Mouse (Mus musculus) liver, embryonic 13.5 days (tissue): ENCODE results near the gene Cfap46. TPM values are rescaled to one million over a fixed set of nuclear protein-coding genes. Genes with fewer than 3 reads are reported as not detected.
"Not testable (repeated sequence)": the region's sequence is repeated elsewhere in the genome, so short reads cannot be mapped to it uniquely, and the experiment has no call there.

Source experiments
- ATAC-seq: fragments of 200-750 bp; cut with Nextera tagmentation; 2 replicates; pipeline ENCODE4 v1.8.0; 2017; ENCODE audit warnings: low read depth, mild to moderate bottlenecking, moderate number of reproducible peaks, moderate library complexity
- DNase-seq: peaks from one replicate; pipeline ENCODE4 v3.0.0; 2022
- H3K27ac ChIP-seq: fragments of 300-500 bp; sonication (generic); 2 replicates; pipeline ENCODE4 v1.5.1; 2015; ENCODE audit warnings: moderate library complexity, mild to moderate bottlenecking, inconsistent platforms
- H3K27me3 ChIP-seq: fragments of 300-500 bp; sonication (generic); 2 replicates; pipeline ENCODE4 v1.6.1; 2015; ENCODE audit warnings: mild to moderate bottlenecking, inconsistent platforms
- H3K36me3 ChIP-seq: fragments of 300-500 bp; sonication (generic); 2 replicates; pipeline ENCODE4 v1.6.1; 2015; ENCODE audit warnings: mild to moderate bottlenecking, inconsistent platforms
- H3K4me1 ChIP-seq: fragments of 300-500 bp; sonication (generic); replicated peaks from 2 replicates; pipeline ENCODE4 v1.6.1; 2015; ENCODE audit warnings: inconsistent platforms
- H3K4me2 ChIP-seq: fragments of 300-500 bp; sonication (generic); 2 replicates; pipeline ENCODE4 v1.6.1; 2015; ENCODE audit warnings: inconsistent platforms, mild to moderate bottlenecking, moderate library complexity
- H3K4me3 ChIP-seq: fragments of 300-500 bp; sonication (generic); replicated peaks from 2 replicates; pipeline ENCODE4 v1.5.1; 2015; ENCODE audit warnings: mild to moderate bottlenecking, inconsistent platforms
- H3K9ac ChIP-seq: fragments of 300-500 bp; sonication (generic); 2 replicates; pipeline ENCODE4 v1.6.1; 2015; ENCODE audit warnings: mild to moderate bottlenecking, inconsistent platforms
- H3K9me3 ChIP-seq: fragments of 300-500 bp; sonication (generic); replicated peaks from 2 replicates; pipeline ENCODE4 v1.6.1; 2016; ENCODE audit warnings: inconsistent platforms
- WGBS: fragments of 180-500 bp; shearing (Covaris S2); methylation state at CpG from one replicate; pipeline ENCODE4 v1.1.7; 2015; ENCODE audit not compliant: insufficient replicate concordance; 5-methylcytosine and 5-hydroxymethylcytosine counted together
- polyA plus RNA-seq: library from polyadenylated mRNA; unstranded; fragments of >200 nt; fragmentation: Nextera tagmentation; extraction: Ambion mirVana; gene quantifications from 2 replicates; pipeline ENCODE4 v1.2.1, GENCODE M21; 2015

The Cfap46 gene
- polyA plus RNA-seq, 1 experiment from 2014 or later, result not detected

- not testable (repeated sequence) for DNase-seq, H3K9me3 ChIP-seq, H3K4me1 ChIP-seq, ATAC-seq, H3K9ac ChIP-seq, H3K27me3 ChIP-seq, H3K36me3 ChIP-seq, H3K4me2 ChIP-seq, H3K4me3 ChIP-seq, H3K27ac ChIP-seq
- WGBS, result 85% methylated on average over 27 of the region's 28 CpGs
Measured at GRCm38 (mm10) chr7:139659901-139660300, 23.7 kb downstream of the Cfap46 start.

GRCm38 (mm10) chr7:139649698-139650097 lies 33.9 kb downstream of the Cfap46 start:
- no peak overlapping the region for H3K9ac ChIP-seq
- no peak overlapping the region for H3K4me2 ChIP-seq
- WGBS, result 55% methylated on average over 7 of the region's 7 CpGs
- H3K4me3 ChIP-seq, result no peak overlapping the region
- H3K4me1 ChIP-seq, result no peaks in the 10 kb centered on the region
- no peaks in the 10 kb centered on the region for H3K9me3 ChIP-seq
- no peak overlapping the region for H3K27ac ChIP-seq
- ATAC-seq (no peak), DNase-seq (no peak)
- H3K27me3 ChIP-seq, result no peaks in the 10 kb centered on the region
- H3K36me3 ChIP-seq, result no peaks in the 10 kb centered on the region

DNA sequence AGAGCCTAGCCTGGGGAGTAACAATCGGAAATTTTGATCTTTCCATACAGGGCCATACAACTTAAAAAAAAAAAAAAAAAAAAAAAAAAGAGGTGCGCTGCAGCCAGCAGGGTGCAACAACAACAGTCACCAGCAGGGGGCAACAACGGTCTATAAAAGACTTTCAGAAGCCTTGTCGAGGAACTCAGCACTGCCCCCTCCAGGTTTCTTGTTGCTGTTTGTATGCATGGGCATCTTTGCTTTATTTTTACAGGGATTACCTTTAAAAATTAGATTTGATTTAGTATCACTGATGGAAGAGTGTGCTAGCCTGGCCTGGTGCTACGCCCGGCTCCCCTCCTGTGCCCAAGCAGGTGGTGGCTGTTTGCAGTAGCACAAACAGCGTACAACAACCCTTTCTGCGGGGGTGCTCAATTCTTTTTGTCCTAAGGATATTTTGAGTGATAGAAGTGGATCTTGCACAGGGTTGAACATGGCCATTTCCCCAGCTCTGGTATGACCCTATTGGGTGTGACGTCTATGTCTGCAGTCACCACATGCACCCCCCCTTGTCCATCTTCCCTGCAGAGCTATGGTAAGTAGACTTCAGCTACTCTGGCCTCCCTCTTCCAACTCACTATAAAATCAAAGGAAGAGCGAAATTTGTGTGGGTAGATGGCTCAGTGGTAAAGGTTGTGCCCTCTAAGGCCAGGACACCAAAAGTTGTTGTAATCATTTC lies 35.4 kb downstream of the Cfap46 start:
- no peaks in the 10 kb centered on the region for H3K27me3 ChIP-seq
- DNase-seq (peak; percentile 65), ATAC-seq (no peak)
- H3K9ac ChIP-seq, result no peak overlapping the region
- H3K27ac ChIP-seq, result no peak overlapping the region
- H3K4me2 ChIP-seq, result no peak overlapping the region
- no peaks in the 10 kb centered on the region for H3K36me3 ChIP-seq
- H3K4me3 ChIP-seq, result no peak overlapping the region
- no peaks in the 10 kb centered on the region for H3K4me1 ChIP-seq
- 39% methylated on average over 10 of the region's 10 CpGs for WGBS
- H3K9me3 ChIP-seq, result no peaks in the 10 kb centered on the region

DNA sequence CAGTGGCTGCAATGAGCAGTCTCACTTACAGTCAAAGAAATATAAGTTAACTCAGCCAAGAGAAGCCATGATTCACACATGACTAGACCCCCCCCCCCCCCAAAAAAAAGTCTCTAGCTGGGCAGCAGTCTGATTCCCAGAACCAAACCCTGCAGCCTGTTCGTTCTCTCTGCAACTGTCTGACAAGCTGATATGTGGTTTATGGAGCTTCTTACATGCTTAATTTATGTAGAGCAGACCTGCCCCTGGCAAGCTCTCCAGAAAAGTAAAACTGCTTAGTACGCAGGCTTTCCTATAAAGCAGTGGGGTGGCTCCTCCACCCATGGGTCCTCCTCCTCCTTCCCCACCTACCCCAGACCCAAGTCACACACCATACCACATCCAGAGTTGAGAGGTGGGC lies 50.2 kb downstream of the Cfap46 start:
- Histone ChIP-seq H3K4me2 (no peak overlapping the region), H3K27ac (no peak overlapping the region), H3K9ac (no peak overlapping the region), H3K27me3 (no peaks in the 10 kb centered on the region), H3K4me3 (no peak overlapping the region), H3K36me3 (no peaks in the 10 kb centered on the region), H3K9me3 (no peaks in the 10 kb centered on the region), H3K4me1 (no peaks in the 10 kb centered on the region)
- 54% methylated on average over 2 of the region's 2 CpGs for WGBS
- ATAC-seq (no peak), DNase-seq (no peak)

GRCm38 (mm10) chr7:139625156-139625555 lies 58.5 kb downstream of the Cfap46 start:
- Histone ChIP-seq H3K27me3 (no peaks in the 10 kb centered on the region), H3K4me3 (no peak overlapping the region), H3K9me3 (no peaks in the 10 kb centered on the region), H3K4me1 (no peaks in the 10 kb centered on the region), H3K36me3 (no peaks in the 10 kb centered on the region), H3K27ac (no peak overlapping the region), H3K9ac (no peak overlapping the region), H3K4me2 (no peak overlapping the region)
- ATAC-seq (no peak), DNase-seq (no peak)
- 69% methylated on average over 9 of the region's 9 CpGs for WGBS

DNA sequence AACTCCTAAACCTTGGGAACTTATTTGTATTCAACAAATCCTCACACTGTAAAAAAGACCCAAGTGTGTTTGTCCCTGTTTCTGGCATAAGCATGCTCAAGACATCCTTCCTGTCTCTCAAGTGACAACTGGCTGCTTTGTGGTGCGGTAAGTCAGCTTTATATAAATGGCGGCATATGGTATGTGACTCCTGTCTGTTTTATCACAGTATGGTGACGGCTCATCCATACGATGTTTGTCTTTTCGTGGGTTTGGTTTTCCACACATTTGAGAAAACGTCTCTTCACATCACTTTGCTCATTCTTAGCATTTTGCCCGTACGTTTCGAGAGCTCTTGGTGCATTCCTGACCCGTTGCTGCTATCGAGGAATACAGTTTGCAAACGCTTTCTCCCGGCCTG lies 61.0 kb downstream of the Cfap46 start:
- no peaks in the 10 kb centered on the region for H3K9me3 ChIP-seq
- no peaks in the 10 kb centered on the region for H3K27me3 ChIP-seq
- no peak for ATAC-seq
- no peak overlapping the region for H3K27ac ChIP-seq
- no peak overlapping the region for H3K4me3 ChIP-seq
- H3K4me1 ChIP-seq, result no peaks in the 10 kb centered on the region
- no peaks in the 10 kb centered on the region for H3K36me3 ChIP-seq
- H3K4me2 ChIP-seq, result no peak overlapping the region
- no peak for DNase-seq
- 70% methylated on average over 13 of the region's 13 CpGs for WGBS
- H3K9ac ChIP-seq, result no peak overlapping the region

GRCm38 (mm10) chr7:139615767-139616766 lies 67.5 kb downstream of the Cfap46 start:
- no peaks in the 10 kb centered on the region for H3K9me3 ChIP-seq
- no peak overlapping the region for H3K4me3 ChIP-seq
- no peaks in the 10 kb centered on the region for H3K27me3 ChIP-seq
- no peak overlapping the region for H3K4me2 ChIP-seq
- 50% methylated on average over 12 of the region's 12 CpGs for WGBS
- H3K4me1 ChIP-seq, result no peaks in the 10 kb centered on the region
- H3K36me3 ChIP-seq, result no peaks in the 10 kb centered on the region
- ATAC-seq (no peak), DNase-seq (no peak)
- no peak overlapping the region for H3K9ac ChIP-seq
- no peak overlapping the region for H3K27ac ChIP-seq

DNA sequence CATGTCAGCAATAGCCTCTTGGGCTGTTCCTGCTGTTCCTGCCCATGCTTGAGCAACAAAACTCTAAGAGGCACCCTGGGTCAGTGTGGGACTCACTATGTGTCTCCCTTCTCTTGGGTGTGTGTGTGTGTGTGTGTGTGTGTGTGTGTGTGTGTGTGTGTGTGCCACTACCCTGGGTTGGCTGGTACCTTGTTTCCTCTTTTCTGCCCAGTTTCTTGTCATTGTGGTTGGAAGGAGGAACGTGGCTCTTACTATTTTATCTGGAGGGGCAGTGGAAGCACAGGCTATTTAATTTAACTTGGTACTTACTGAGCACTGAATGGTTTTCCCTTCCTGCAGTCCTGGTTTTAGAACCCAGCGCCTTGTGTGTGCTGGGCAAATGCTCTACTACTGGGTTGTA lies 73.3 kb downstream of the Cfap46 start:
- H3K36me3 ChIP-seq, result no peaks in the 10 kb centered on the region
- H3K27me3 ChIP-seq, result no peaks in the 10 kb centered on the region
- no peak overlapping the region for H3K27ac ChIP-seq
- H3K4me2 ChIP-seq, result no peak overlapping the region
- H3K9me3 ChIP-seq, result no peaks in the 10 kb centered on the region
- H3K9ac ChIP-seq, result no peak overlapping the region
- no peak overlapping the region for H3K4me3 ChIP-seq
- DNase-seq (no peak), ATAC-seq (no peak)
- no peaks in the 10 kb centered on the region for H3K4me1 ChIP-seq
- 34% methylated on average over 2 of the region's 2 CpGs for WGBS

DNA sequence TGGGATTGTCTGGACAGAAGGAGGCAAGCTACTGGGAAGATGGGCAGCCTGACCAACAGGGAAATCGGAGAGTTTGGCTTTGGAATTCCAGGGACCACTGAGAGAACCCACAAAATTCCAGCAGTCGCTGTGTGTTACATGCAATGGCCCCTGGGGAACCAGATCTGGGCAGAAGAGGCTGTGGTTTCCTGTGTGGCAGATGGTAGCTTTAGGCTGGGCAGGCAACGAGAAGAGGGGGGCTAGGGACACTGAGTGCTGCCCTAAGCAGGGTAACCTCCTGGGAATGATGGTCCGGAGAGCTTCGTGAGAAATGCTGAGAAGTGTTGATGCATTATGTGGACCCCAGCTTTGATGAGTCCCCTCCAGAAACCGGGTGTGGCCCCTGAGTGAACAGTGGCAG lies 87.8 kb downstream of the Cfap46 start:
- no peak for ATAC-seq
- H3K4me3 ChIP-seq, result no peak overlapping the region
- DNase-seq, result no peak
- no peaks in the 10 kb centered on the region for H3K4me1 ChIP-seq
- H3K4me2 ChIP-seq, result no peak overlapping the region
- H3K27me3 ChIP-seq, result no peaks in the 10 kb centered on the region
- no peak overlapping the region for H3K27ac ChIP-seq
- no peak overlapping the region for H3K9ac ChIP-seq
- no peaks in the 10 kb centered on the region for H3K9me3 ChIP-seq
- H3K36me3 ChIP-seq, result no peaks in the 10 kb centered on the region
- 39% methylated on average over 6 of the region's 6 CpGs for WGBS

- Histone ChIP-seq H3K9ac (no peak overlapping the region), H3K9me3 (no peaks in the 10 kb centered on the region), H3K4me1 (no peaks in the 10 kb centered on the region), H3K27ac (no peak overlapping the region), H3K27me3 (no peaks in the 10 kb centered on the region), H3K4me3 (no peak overlapping the region), H3K36me3 (no peaks in the 10 kb centered on the region), H3K4me2 (no peak overlapping the region)
- no peak for ATAC-seq
- WGBS, result 49% methylated on average over 6 of the region's 6 CpGs
- no peak for DNase-seq
Measured at GRCm38 (mm10) chr7:139595311-139595710, 88.3 kb downstream of the Cfap46 start.

DNA sequence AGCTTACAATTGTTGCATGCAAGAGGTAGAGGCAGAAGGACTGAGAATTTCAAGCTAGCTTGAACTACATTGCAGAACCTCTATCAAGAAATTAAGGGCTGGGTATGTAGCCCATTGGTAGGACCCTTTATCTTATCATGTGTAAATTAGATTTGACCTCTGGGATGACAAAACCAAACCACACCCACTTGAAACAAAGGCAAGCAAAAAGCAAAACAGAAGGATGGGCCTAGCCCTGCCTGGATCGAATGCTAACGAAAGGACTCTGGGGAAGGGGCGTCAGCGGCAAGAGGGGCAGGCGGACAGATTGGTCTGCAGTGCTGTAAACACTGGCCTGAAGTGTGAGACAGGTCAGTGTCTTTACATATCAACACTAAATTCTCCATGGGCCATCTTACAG lies 92.3 kb downstream of the Cfap46 start:
- Histone ChIP-seq H3K36me3 (no peaks in the 10 kb centered on the region), H3K27me3 (peaks cover 32% of the 10 kb centered on the region), H3K9ac (no peak overlapping the region), H3K4me2 (no peak overlapping the region), H3K27ac (no peak overlapping the region), H3K9me3 (no peaks in the 10 kb centered on the region), H3K4me3 (no peak overlapping the region), H3K4me1 (no peaks in the 10 kb centered on the region)
- no peak for ATAC-seq
- WGBS, result 73% methylated on average over 5 of the region's 5 CpGs
- no peak for DNase-seq
